ENCODE assay signal across 31 mouse cellular contexts in genomic region chr1:179689479-179689878, GRCm38 (mm10). TPM values are rescaled to one million over a fixed set of nuclear protein-coding genes. Genes with fewer than 3 reads are reported as not detected.
"Had no signal": no experiment of that assay in that cellular context is flagged by ENCODE, and none has a peak within 500 bp of the region (broad histone marks: within the 10 kb centered on the region; RNA-seq: fewer than 3 reads in every experiment).

No protein-coding gene starts in this region.

- H3K9ac ChIP-seq: heart, embryonic 13.5 days; heart, embryonic 15.5 days; hindbrain, embryonic 13.5 days; hindbrain, embryonic 15.5 days; kidney, embryonic 15.5 days; limb, embryonic 13.5 days; limb, embryonic 15.5 days had no signal

- H3K4me1 ChIP-seq: hindbrain, embryonic 13.5 days; hindbrain, embryonic 15.5 days; kidney, embryonic 15.5 days; limb, embryonic 13.5 days; limb, embryonic 15.5 days had no signal

- H3K4me2 ChIP-seq: heart, embryonic 11.5 days; heart, embryonic 15.5 days; hindbrain, embryonic 13.5 days; hindbrain, embryonic 15.5 days; kidney, embryonic 15.5 days; limb, embryonic 13.5 days; limb, embryonic 15.5 days had no signal

- DNase-seq: gastrocnemius, postnatal 14 days; gastrocnemius, postnatal 36 days; heart, adult 11 months; heart, adult 2 months; heart, postnatal 14 days; heart, postnatal 36 days; kidney, adult 11 months; kidney, adult 2 months; kidney, adult 9 months; kidney, postnatal 14 days; kidney, postnatal 36 days; layer of hippocampus, adult 9-11 months; layer of hippocampus, postnatal 36 days; left cerebral cortex, postnatal 4 days had no signal

- H3K4me3 ChIP-seq: heart, adult 2 months; heart, embryonic 13.5 days; heart, embryonic 15.5 days; hindbrain, embryonic 13.5 days; hindbrain, embryonic 15.5 days; kidney, embryonic 15.5 days; limb, embryonic 13.5 days; limb, embryonic 15.5 days had no signal

- ATAC-seq: hindbrain, postnatal 0 days; intestine, embryonic 16.5 days had no signal

- H3K27ac ChIP-seq: heart, adult 2 months; hindbrain, embryonic 13.5 days; hindbrain, embryonic 15.5 days; hindbrain, postnatal 0 days; kidney, embryonic 15.5 days; kidney, postnatal 0 days; limb, embryonic 13.5 days; limb, embryonic 15.5 days had no signal

- H3K27me3 ChIP-seq: heart, embryonic 13.5 days; heart, embryonic 15.5 days; hindbrain, embryonic 13.5 days; hindbrain, embryonic 15.5 days; kidney, embryonic 15.5 days; limb, embryonic 13.5 days; limb, embryonic 15.5 days had no signal

- H3K9me3 ChIP-seq: heart, embryonic 13.5 days; heart, embryonic 15.5 days; hindbrain, embryonic 13.5 days; hindbrain, embryonic 15.5 days; kidney, embryonic 15.5 days; limb, embryonic 13.5 days; limb, embryonic 15.5 days had no signal

RNA-seq across cellular contexts. Expression of gene Kif28, which starts 55.6 kb away (rescaled TPM):
- total RNA-seq: hematopoietic stem cell, adult 5-6 weeks; hindbrain, postnatal 0 days; liver, adult 2 months had no signal
- polyA plus RNA-seq: gonadal fat pad, adult 2 months; heart, embryonic 13.5 days; hindbrain, embryonic 11.5 days; hindbrain, embryonic 13.5 days; intestine, embryonic 14.5 days; intestine, embryonic 16.5 days; kidney, adult 2 months; kidney, embryonic 15.5 days; kidney, postnatal 0 days; large intestine, adult 2 months; limb, embryonic 13.5 days; liver, adult 2 months had no signal
